Mouse (Mus musculus): ENCODE measurements at regions not wholly inside any gene's neighbourhood (a gene's known extent, or its start where the extent isn't known, plus 50 kb on each side); places are given as distances from the start of the nearest gene placed in this dataset.

- TF ChIP-seq CTCF (IDR thresholded peaks at IDR 0.05; ENCODE audit: borderline replicate concordance, insufficient read depth, low read depth, low read length) (no peak), POLR2A (IDR thresholded peaks at IDR 0.05; ENCODE audit: borderline replicate concordance, insufficient read depth, low read length) (no peak)
Observed at GRCm38 (mm10) chr3:148415443-148415842, 574.9 kb downstream of the Adgrl2 start.

Measured in cerebellum, adult 2 months (tissue).